Mouse (Mus musculus) right cerebral cortex, adult 2 months (tissue): Measurements from ENCODE around the gene Ifna11.
A peak's percentile ranks its signal among the peaks of the same experiment; 100 is the strongest.

Source experiments
- DNase-seq, 2 experiments: peaks; one replicate each; pipeline ENCODE4 v3.0.0; 2021 to 2022; ENCODE audit warnings: low spot score in 2 of 2

Ifna11 gene

GRCm38 (mm10) chr4:88840058-88840457, 20.3 kb downstream of the Ifna11 start:
- no peak for DNase-seq

GRCm38 (mm10) chr4:88841438-88841911, 21.7 kb downstream of the Ifna11 start, which contains the start of gene Ifna4:
Gene Ifna4 (plus strand): TSS chr4:88841861.
- DNase-seq = no peak

- no peak for DNase-seq
Observed at GRCm38 (mm10) chr4:88845334-88845733, 25.6 kb downstream of the Ifna11 start.

- DNase-seq = no peak
Observed at GRCm38 (mm10) chr4:88849698-88850097, 29.9 kb downstream of the Ifna11 start, which contains the start of gene Ifna1. Gene Ifna1 (plus strand): TSS chr4:88850087.

- DNase-seq = no peak
Observed at GRCm38 (mm10) chr4:88851026-88851763, 31.4 kb downstream of the Ifna11 start.

GRCm38 (mm10) chr4:88859214-88859613, 39.5 kb downstream of the Ifna11 start:
- DNase-seq = no peak

GRCm38 (mm10) chr4:88863309-88863708, 43.5 kb downstream of the Ifna11 start:
- no peak for DNase-seq

- no peak for DNase-seq
Observed at GRCm38 (mm10) chr4:88864599-88864998, 44.8 kb downstream of the Ifna11 start.

- DNase-seq = no peak
Observed at GRCm38 (mm10) chr4:88865011-88865569, 45.3 kb downstream of the Ifna11 start.

GRCm38 (mm10) chr4:88867366-88867925, 47.7 kb downstream of the Ifna11 start:
- peak; percentile 74 to 84 for DNase-seq

GRCm38 (mm10) chr4:88867926-88868911, 48.5 kb downstream of the Ifna11 start:
- peak; percentile 15 to 34 for DNase-seq
